Mouse (Mus musculus) hematopoietic stem cell, adult 5-6 weeks (primary cell): ENCODE data around the gene Plin1. TPM values are rescaled to one million over a fixed set of nuclear protein-coding genes. Genes with fewer than 3 reads are reported as not detected.

ENCODE experiments used
- ATAC-seq, 2 experiments: fragments of 125-278 bp in 1 of 2; replicated peaks in 1 of 2; 2 replicates each; pipeline ENCODE4 v1.8.0; 2016 to 2017; ENCODE audit warnings: inconsistent platforms in 2 of 2, mild to moderate bottlenecking in 2 of 2, moderate number of reproducible peaks in 2 of 2, low read depth in 1 of 2, moderate TSS enrichment in 1 of 2; ENCODE audit not compliant: low FRiP score in 2 of 2, poor library complexity in 2 of 2, severe bottlenecking in 2 of 2, insufficient read depth in 1 of 2, low TSS enrichment in 1 of 2
- total RNA-seq: library from RNA; stranded (forward); fragments of 172-1452, 232-1000 nt; gene quantifications from 2 replicates; pipeline ENCODE4 v1.2.3, GENCODE M21; 2017

The Plin1 gene
- total RNA-seq, 1 experiment from 2014 or later = not detected

DNA sequence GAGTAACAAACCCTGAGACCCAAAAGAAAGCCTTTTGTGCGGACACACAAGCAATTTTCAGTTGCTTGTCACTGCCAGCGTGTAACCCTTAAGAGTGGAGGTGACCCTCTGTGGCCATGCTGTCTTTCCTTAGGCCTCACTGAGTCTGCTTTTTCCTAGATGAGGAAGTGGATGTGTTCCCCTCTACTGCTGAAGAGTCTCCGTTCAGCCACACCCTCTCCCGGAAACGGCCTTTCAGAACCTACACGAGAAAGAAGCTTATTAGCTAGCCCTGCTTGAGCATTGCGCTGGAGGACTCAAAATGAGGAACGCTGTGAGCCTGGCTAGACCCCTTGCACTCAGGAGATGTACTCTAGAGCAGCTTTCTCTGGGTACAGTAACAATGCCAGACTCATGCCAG lies 36.2 kb downstream of the Plin1 start:
- ATAC-seq = no peak

GRCm38 (mm10) chr7:79680231-79680630 lies 52.5 kb downstream of the Plin1 start:
- no peak for ATAC-seq

DNA sequence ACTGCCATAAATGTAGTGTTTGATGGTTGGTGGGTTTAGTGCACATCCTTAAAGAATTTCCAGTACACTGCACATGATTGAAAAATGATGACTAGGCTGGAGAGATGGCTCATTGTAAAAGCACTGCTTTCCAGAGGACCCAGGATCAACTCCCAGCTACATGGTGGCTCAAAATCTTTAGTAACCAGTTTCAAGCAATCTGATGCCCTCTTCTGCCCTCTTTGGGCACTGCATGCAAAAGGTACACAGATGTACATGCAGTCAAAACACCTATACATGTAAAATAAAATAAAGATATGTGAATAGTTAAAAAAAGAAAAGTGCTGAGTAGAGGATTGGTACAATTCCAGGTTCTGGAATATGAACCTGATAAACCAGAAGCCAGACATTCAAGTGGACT lies 53.5 kb downstream of the Plin1 start:
- ATAC-seq = no peak

DNA sequence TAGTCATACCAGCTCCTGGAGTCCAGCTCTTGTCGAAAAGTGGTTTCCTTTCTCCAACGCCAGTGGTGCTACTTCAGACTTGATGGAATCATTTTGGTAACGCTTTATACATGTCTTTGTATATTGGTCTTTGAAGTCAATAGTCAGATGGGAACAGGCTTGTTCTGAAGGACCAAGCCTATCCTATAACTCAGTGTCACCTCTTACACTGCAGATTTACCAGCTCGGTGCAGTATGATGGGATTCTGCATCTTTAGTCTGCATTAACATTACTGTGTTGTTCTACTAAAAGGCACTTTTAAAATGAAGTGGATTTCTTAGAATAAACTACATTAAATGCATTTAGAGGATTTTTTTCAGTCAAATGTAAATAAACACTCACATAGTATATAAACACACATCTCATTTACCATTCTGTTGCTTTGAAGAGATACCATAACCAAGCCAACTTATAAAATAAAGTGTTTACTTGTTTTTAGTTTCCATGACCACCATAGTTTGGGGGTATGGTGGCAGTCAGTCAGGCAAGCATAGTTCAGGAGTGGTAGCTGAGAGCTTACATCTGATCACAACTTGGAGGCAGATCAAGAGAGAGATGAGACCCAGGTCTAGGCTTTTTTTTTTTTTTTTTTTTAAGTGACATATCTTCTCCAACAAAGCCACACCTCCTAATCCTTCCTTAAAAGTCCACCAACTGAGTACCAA lies 61.7 kb downstream of the Plin1 start:
- ATAC-seq = no peak

Other genes starting within 250 kb of the Plin1 start
- 0.44 TPM in 1 of 2 replicates, not detected in the other for gene Rhcg, start 115.2 kb downstream of the Plin1 start, total RNA-seq
- 15.3 and 18.2 TPM in 2 replicates for gene Ticrr, start 72.7 kb downstream of the Plin1 start, total RNA-seq
- gene Kif7, start 17.2 kb downstream of the Plin1 start, total RNA-seq = 1.8 and 2.8 TPM in 2 replicates
- gene Pex11a, start 10.2 kb upstream of the Plin1 start, total RNA-seq = 4.9 and 5.6 TPM in 2 replicates
- gene Wdr93, start 10.3 kb upstream of the Plin1 start, total RNA-seq = not detected in 2 replicates
- gene Mesp1, start 60.9 kb upstream of the Plin1 start, total RNA-seq = not detected in 2 replicates
- 0.63 TPM in 1 of 2 replicates, not detected in the other for gene Mesp2, start 77.8 kb upstream of the Plin1 start, total RNA-seq
- 0.38 and 0.55 TPM in 2 replicates for gene Anpep, start 128.2 kb upstream of the Plin1 start, total RNA-seq
- gene Ap3s2, start 187.7 kb upstream of the Plin1 start, total RNA-seq = 8.4 and 9.6 TPM in 2 replicates
- gene Arpin, start 202.5 kb upstream of the Plin1 start, total RNA-seq = 0.35 and 1.1 TPM in 2 replicates